In genomic region chr12:72763156-72763555, GRCm38 (mm10) we compare ENCODE assay signal across 10 mouse cellular contexts. TPM values are rescaled to one million over a fixed set of nuclear protein-coding genes. Genes with fewer than 3 reads are reported as not detected.
DNase-seq lines count a peak whose midpoint lies in the region; ATAC-seq lines count a peak whose summit lies in the region.
"Had no signal": no experiment of that assay in that cellular context is flagged by ENCODE, and none has a peak within 500 bp of the region (broad histone marks: within the 10 kb centered on the region; RNA-seq: fewer than 3 reads in every experiment).

No protein-coding gene starts in this region.

- H3K27ac ChIP-seq in embryonic facial prominence, embryonic 10.5 days (replicated peaks), result no peak overlapping the region
- no peak overlapping the region for H3K27ac ChIP-seq in hindbrain, embryonic 14.5 days
- no peak overlapping the region for H3K27ac ChIP-seq in midbrain, embryonic 13.5 days

- H3K4me2 ChIP-seq in hindbrain, embryonic 14.5 days (replicated peaks), result peak overlapping the region; percentile 84
- H3K4me2 ChIP-seq in midbrain, embryonic 13.5 days (replicated peaks), result peak overlapping the region; percentile 76

- H3K4me3 ChIP-seq in embryonic facial prominence, embryonic 10.5 days, result peak overlapping the region; percentile 91
- H3K4me3 ChIP-seq in hindbrain, embryonic 14.5 days (replicated peaks; ENCODE audit: low read length), result peak overlapping the region; percentile 95; the same call in 1 of the 2 replicates
- peak overlapping the region; percentile 75 for H3K4me3 ChIP-seq in midbrain, embryonic 13.5 days (replicated peaks)

- DNase-seq in kidney, adult 11 months, result peak; percentile 19
- no peak for DNase-seq in kidney, postnatal 4 days
- no peak for DNase-seq in embryonic facial prominence, embryonic 10.5 days (ENCODE audit: low spot score)
- DNase-seq in hindbrain, embryonic 14.5 days (ENCODE audit: low spot score), result no peak
- DNase-seq in spleen, postnatal 4 days (ENCODE audit: low spot score in 2 of 2), result no peak
- no peak for DNase-seq in layer of hippocampus, postnatal 25 days (ENCODE audit: extremely low spot score in 1 of 2, low spot score in 1 of 2)
- DNase-seq in cerebellum, adult 9-11 months, result no peak
- DNase-seq: thymus, postnatal 14 days had no signal

- H3K9me3 ChIP-seq in embryonic facial prominence, embryonic 10.5 days, result no peaks in the 10 kb centered on the region
- no peaks in the 10 kb centered on the region for H3K9me3 ChIP-seq in hindbrain, embryonic 14.5 days (ENCODE audit: control insufficient read depth, low read length)
- no peaks in the 10 kb centered on the region for H3K9me3 ChIP-seq in midbrain, embryonic 13.5 days
- H3K9me3 ChIP-seq: G1E had no signal

- peaks cover 27% of the 10 kb centered on the region for H3K4me1 ChIP-seq in embryonic facial prominence, embryonic 10.5 days
- peaks cover 25% of the 10 kb centered on the region for H3K4me1 ChIP-seq in hindbrain, embryonic 14.5 days (replicated peaks; ENCODE audit: control insufficient read depth, insufficient read depth, low read length)
- peaks cover 24% of the 10 kb centered on the region for H3K4me1 ChIP-seq in midbrain, embryonic 13.5 days (replicated peaks)

- no peak overlapping the region; the same call in 1 of the 2 replicates for H3K9ac ChIP-seq in hindbrain, embryonic 14.5 days
- peak overlapping the region; percentile 42; the same call in 1 of the 2 replicates for H3K9ac ChIP-seq in midbrain, embryonic 13.5 days (replicated peaks)

- no peaks in the 10 kb centered on the region for H3K36me3 ChIP-seq in embryonic facial prominence, embryonic 10.5 days (replicated peaks)
- no peaks in the 10 kb centered on the region for H3K36me3 ChIP-seq in hindbrain, embryonic 14.5 days (replicated peaks; ENCODE audit: control insufficient read depth, insufficient read depth)
- H3K36me3 ChIP-seq in midbrain, embryonic 13.5 days, result no peaks in the 10 kb centered on the region

- ATAC-seq in hindbrain, embryonic 14.5 days (ENCODE audit: low FRiP score), result no peak
- ATAC-seq in midbrain, embryonic 13.5 days, result no peak

- WGBS in embryonic facial prominence, embryonic 10.5 days, result 43% methylated on average over 1 of the region's 1 CpGs
- WGBS in hindbrain, embryonic 14.5 days, result 55% methylated on average over 1 of the region's 1 CpGs
- WGBS in midbrain, embryonic 13.5 days, result 52% methylated on average over 1 of the region's 1 CpGs

- H3K27me3 ChIP-seq in embryonic facial prominence, embryonic 10.5 days (replicated peaks; ENCODE audit: low read depth, poor library complexity, severe bottlenecking), result no peaks in the 10 kb centered on the region
- no peaks in the 10 kb centered on the region for H3K27me3 ChIP-seq in hindbrain, embryonic 14.5 days (ENCODE audit: control insufficient read depth, insufficient read depth, low read length)
- no peaks in the 10 kb centered on the region for H3K27me3 ChIP-seq in midbrain, embryonic 13.5 days

RNA-seq across cellular contexts. Expression of gene Ppm1a, which starts 5.9 kb away (rescaled TPM):
- polyA plus RNA-seq in embryonic facial prominence, embryonic 10.5 days (2016; fragmentation: Nextera tagmentation; extraction: Ambion mirVana), result 53.0 and 57.8 TPM in 2 replicates
- polyA plus RNA-seq in hindbrain, embryonic 14.5 days (2014; fragmentation: Nextera tagmentation; extraction: Ambion mirVana), result 109 and 125 TPM in 2 replicates
- polyA plus RNA-seq in midbrain, embryonic 13.5 days (2015; fragmentation: Nextera tagmentation; extraction: Ambion mirVana), result 47.3 and 57.7 TPM in 2 replicates
- total RNA-seq in layer of hippocampus, postnatal 25 days (2021), result 100 to 1,000 TPM; 236 to 251 TPM
